Mouse (Mus musculus): ENCODE data around the gene Krt79. TPM values are rescaled to one million over a fixed set of nuclear protein-coding genes. Genes with fewer than 3 reads are reported as not detected.
A peak's percentile ranks its signal among the peaks of the same experiment; 100 is the strongest.

The Krt79 gene
- total RNA-seq, 2 experiments from 2014 or later, result not detected

DNA sequence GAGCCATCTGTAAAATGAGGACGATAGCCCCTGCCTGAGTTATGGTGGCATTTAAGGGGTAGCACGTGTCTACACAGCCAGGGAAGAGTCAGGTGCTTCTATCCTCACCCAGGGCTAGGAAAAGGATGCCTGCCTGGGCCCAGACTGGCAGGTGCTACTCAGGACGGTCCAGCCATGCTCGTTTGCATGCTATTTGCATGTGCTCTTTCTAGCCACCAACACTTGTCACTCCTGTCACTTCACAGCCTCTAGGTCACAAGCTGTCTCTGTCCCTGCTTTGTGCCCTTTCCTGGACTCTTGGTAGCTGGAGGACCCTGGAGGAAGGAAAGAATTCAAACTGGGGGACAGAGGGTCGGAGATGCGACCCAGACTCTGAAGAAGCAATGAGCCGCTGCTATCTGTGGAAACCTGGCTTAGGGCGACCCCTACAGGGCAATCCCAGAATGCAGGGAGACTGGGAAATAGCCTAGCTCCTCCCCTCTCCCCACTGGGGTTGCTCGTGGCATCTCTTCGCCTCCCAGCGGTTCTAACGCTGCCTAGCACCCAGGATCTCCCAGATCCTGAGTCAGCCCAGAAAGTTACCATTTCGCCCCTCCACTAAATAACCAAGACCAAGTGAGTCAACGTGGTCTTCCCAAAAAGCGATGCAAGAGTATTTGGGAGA lies 33.4 kb upstream of the Krt79 start:
- intact Hi-C loops (cut with DNase I), result loop anchor here (1.0 to 5.0 kb wide), 3 partner anchors 111 to 454 kb away; no protein-coding TSS in a partner anchor
- Histone ChIP-seq H3K27ac (no peak overlapping the region), H3K4me3 (no peak overlapping the region)
- no peak; the same call in none of the 2 replicates for TF ChIP-seq CTCF (IDR thresholded peaks at IDR 0.05)
- peak; percentile 93 to 98 for DNase-seq (ENCODE audit: extremely low spot score in 1 of 2, low spot score in 2 of 2)

- H3K4me3 ChIP-seq, result no peak overlapping the region
- DNase-seq (ENCODE audit: extremely low spot score in 1 of 2, low spot score in 2 of 2), result peak in 1 of 2 experiments; percentile 40
- TF ChIP-seq CTCF (IDR thresholded peaks at IDR 0.05), result peak; percentile 67
- no peak overlapping the region for H3K27ac ChIP-seq
- intact Hi-C loops (cut with DNase I), result loop anchor here (5.0 kb wide), 1 partner anchor 108 kb away; no protein-coding TSS in a partner anchor
Observed at GRCm38 (mm10) chr15:101970536-101970935, 30.4 kb upstream of the Krt79 start.

DNA sequence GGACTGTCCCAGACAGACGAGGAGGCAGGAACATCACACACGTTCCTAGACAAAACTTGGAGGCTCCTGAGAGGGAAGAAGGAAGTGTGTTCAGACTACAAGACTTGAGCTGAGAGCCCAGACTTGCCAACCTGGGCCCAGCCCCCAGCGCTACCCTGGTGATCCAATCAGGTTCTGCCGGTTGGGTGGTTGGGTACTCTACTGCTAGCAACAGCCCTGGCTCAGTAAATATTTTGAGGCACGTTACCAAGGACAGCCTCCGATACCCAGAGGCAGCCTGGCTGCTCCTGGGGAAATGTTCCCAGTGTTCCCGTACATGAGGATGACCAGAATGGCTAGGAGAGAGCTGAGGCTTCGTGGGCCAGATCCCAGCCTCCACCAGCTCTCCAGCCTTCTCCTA lies 26.7 kb upstream of the Krt79 start:
- no peak for DNase-seq (ENCODE audit: extremely low spot score in 1 of 2, low spot score in 2 of 2)
- Histone ChIP-seq H3K27ac (no peak overlapping the region), H3K4me3 (no peak overlapping the region)
- no peak for TF ChIP-seq CTCF (IDR thresholded peaks at IDR 0.05)
- intact Hi-C loops (cut with DNase I), result no loop called here

DNA sequence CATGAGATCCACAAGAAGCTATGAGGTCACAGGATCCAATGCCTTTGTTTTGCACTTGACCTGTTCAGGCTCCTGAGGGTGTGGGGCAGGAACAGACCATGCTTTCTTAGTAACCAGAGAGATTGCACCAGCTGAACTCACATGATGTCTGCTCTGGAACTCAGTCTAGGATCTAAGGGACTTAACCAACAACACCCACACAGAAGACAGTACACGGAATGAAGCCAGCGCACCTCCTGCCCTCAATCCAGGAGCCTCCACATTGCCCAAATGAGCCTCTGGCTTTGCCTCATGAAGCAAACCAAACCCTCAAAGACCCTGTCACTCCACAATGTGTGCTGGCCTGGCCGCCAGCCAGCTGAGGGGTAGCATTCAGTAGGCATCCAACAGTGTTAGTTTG lies 18.8 kb upstream of the Krt79 start:
- intact Hi-C loops (cut with DNase I), result no loop called here
- no peak for TF ChIP-seq CTCF (IDR thresholded peaks at IDR 0.05)

GRCm38 (mm10) chr15:101954187-101954586 lies 14.1 kb upstream of the Krt79 start, which contains the start of gene Krt78:
Krt78 (minus strand) TSS chr15:101954287.
- Histone ChIP-seq H3K27ac (no peak within 1 kb of the TSS), H3K4me3 (no peak within 1 kb of the TSS)
- DNase-seq (ENCODE audit: extremely low spot score in 1 of 2, low spot score in 2 of 2), result no peak
- intact Hi-C loops (cut with DNase I), result no loop called here
- TF ChIP-seq CTCF (IDR thresholded peaks at IDR 0.05), result no peak

More for the DNA sequence above, 18.8 kb upstream of the Krt79 start:
- no peak overlapping the region for H3K27ac ChIP-seq
- DNase-seq (ENCODE audit: extremely low spot score in 1 of 2, low spot score in 2 of 2), result no peak
- H3K4me3 ChIP-seq, result no peak overlapping the region

DNA sequence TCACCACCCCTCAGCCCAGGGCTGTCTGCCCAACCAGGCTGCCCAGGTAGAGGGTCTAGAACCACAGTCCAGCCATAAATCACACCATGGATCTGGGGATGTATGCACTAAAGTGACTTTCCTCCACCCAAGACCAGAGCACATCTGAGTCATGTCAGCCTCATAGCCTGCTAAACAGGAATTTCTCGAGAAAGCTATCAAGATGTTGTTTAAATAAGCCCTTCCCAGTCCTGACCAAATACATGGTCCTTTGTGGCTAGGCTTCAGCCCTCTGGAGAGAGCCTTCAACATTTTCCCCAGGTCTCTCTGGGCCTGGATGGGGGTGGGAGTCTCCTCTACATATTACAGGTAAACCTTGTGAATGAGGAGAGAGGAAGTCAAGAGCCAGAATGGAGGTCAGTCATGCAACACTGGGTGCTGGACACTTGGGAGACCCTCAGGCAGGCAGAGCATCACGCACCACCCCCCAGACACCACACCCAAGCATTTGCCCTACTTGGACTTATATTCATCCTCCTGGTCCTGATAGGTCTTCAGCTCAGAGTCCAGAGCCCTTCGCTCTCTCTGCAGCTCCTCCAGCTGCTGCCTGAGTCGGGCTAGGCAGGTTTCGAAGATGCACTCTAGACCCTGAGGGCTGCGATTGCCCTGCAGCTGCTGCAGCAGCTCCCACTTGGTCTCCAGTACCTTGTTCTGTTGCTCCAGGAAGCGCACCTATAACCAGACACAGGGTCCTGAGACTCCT lies 12.8 kb upstream of the Krt79 start:
- no peak for TF ChIP-seq CTCF (IDR thresholded peaks at IDR 0.05)
- no peak overlapping the region for H3K4me3 ChIP-seq
- no peak for DNase-seq (ENCODE audit: extremely low spot score in 1 of 2, low spot score in 2 of 2)
- H3K27ac ChIP-seq, result no peak overlapping the region
- intact Hi-C loops (cut with DNase I), result no loop called here

- TF ChIP-seq CTCF (IDR thresholded peaks at IDR 0.05), result no peak
- Histone ChIP-seq H3K4me3 (no peak overlapping the region), H3K27ac (no peak overlapping the region)
- intact Hi-C loops (cut with DNase I), result no loop called here
- no peak for DNase-seq (ENCODE audit: extremely low spot score in 1 of 2, low spot score in 2 of 2)
Observed at GRCm38 (mm10) chr15:101945430-101945829, 5.3 kb upstream of the Krt79 start.

DNA sequence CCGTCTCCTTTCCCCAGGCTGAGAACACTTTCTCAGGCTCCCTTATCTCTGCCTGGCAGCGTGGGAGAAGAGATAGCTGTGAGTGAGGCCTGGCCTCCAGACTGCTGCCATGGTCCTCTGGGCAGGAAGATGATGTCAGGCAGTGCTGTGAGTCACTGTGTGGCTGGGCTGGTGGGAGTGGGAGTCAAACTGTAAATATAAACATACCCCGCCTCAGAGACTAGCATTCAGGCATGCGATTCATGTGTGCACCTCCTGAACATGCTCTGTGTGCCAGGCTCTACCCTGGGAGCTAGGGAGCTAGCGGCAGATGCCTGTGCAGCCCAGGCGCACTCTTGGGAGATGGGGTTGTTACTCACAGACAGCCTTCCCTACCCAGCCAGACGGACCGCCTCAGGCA lies 1.8 kb upstream of the Krt79 start:
- no peak overlapping the region for H3K27ac ChIP-seq
- no peak for TF ChIP-seq CTCF (IDR thresholded peaks at IDR 0.05)
- no peak overlapping the region for H3K4me3 ChIP-seq
- peak in 1 of 2 experiments; percentile 13 for DNase-seq (ENCODE audit: extremely low spot score in 1 of 2, low spot score in 2 of 2)
- intact Hi-C loops (cut with DNase I), result no loop called here

- intact Hi-C loops (cut with DNase I), result no loop called here
- TF ChIP-seq CTCF (IDR thresholded peaks at IDR 0.05), result no peak
- no peak overlapping the region for H3K27ac ChIP-seq
- no peak overlapping the region for H3K4me3 ChIP-seq
- no peak for DNase-seq (ENCODE audit: extremely low spot score in 1 of 2, low spot score in 2 of 2)
Observed at GRCm38 (mm10) chr15:101938600-101939308, 1.4 kb downstream of the Krt79 start.

DNA sequence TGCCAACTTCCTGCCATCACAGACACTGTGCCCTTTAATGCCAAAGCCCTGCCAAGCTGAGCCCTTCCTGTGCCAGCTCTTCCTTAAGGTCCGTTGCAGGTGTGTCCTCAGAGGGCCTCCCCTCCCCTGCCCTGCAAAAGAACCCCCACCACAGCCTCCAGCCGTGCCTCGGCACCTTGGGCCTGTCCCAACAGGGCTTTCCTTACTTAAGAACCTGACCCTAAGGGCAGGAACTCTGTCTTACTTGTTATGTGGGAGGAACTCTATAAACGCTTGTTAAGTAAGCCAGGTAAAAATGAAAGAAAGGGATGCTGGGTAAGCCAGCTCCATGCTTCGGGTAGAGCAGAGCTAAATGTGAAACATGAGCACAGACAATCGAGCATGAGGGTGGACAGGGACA lies 7.1 kb downstream of the Krt79 start:
- Histone ChIP-seq H3K4me3 (no peak overlapping the region), H3K27ac (no peak overlapping the region)
- no peak for DNase-seq (ENCODE audit: extremely low spot score in 1 of 2, low spot score in 2 of 2)
- no peak for TF ChIP-seq CTCF (IDR thresholded peaks at IDR 0.05)
- intact Hi-C loops (cut with DNase I), result no loop called here

DNA sequence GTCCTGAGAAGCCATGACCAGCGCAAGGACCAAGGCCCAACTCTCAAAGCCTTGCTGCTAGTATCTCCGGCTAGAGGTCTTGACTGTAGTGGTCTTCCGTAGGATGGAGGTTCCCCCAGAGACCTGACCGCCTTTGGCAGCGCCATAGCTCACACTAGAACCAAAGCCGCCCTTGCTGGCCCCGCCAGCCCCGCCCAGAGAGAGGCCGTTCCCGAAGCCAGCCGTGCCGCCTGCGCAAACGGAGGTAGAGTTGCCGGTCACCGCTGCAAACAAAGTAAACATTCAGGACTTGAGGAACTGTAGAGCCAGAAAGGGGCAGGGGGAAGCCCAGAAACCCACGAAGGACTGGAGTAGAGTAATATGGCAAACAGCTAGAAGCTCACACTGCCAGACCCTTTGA lies 10.5 kb downstream of the Krt79 start:
- H3K4me3 ChIP-seq, result no peak overlapping the region
- no peak for DNase-seq (ENCODE audit: extremely low spot score in 1 of 2, low spot score in 2 of 2)
- no peak for TF ChIP-seq CTCF (IDR thresholded peaks at IDR 0.05)
- no peak overlapping the region for H3K27ac ChIP-seq
- intact Hi-C loops (cut with DNase I), result no loop called here

GRCm38 (mm10) chr15:101929087-101929486 lies 11.0 kb downstream of the Krt79 start:
- no peak overlapping the region for H3K4me3 ChIP-seq
- DNase-seq (ENCODE audit: extremely low spot score in 1 of 2, low spot score in 2 of 2), result no peak
- intact Hi-C loops (cut with DNase I), result no loop called here
- no peak for TF ChIP-seq CTCF (IDR thresholded peaks at IDR 0.05)
- H3K27ac ChIP-seq, result no peak overlapping the region
